Mouse (Mus musculus): Measurements from ENCODE around the gene Gpr137.

DNA sequence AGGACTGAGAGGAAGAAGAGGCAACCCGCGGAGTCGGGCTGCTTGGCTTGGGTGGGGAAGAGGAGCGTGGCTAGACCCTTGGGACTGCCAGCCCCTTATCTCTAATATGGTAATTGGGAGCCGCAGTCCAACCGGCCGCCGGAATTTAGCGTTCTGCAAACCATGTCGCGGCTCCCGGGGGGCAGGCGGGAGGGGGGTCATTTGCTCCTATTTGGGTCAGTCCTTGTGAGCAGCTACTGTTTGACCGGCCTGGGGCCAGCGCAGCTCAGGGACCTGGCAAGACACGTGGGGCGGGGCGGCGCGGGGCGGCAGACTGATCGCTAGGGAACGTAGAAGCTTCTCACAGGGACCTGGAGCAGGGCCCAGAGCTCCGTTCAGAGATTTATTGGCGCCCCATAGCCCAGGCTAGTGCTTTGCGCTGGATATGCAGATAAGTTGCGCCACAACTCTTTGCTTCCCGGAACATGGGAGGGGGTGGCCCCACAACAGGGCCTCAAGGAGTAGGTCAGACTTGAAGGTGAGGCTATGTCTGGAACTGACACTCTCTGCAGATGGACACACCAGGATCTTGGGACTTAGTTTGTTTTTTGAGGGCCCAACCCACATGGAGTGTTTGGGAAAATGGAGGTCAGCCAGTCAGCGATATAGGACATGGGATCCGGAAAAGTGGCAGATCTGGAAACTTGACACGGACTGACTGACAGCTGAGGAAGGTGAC lies 9.9 kb upstream of the Gpr137 start:
- no peak for TF ChIP-seq EP300 (optimal IDR thresholded peaks at IDR 0.05)
- no peak for TF ChIP-seq CTCF (IDR thresholded peaks at IDR 0.05; ENCODE audit: low read depth)

All from stomach, postnatal 0 days (tissue).